Mouse (Mus musculus): Measurements from ENCODE around the gene Trmt61a.
A peak's percentile ranks its signal among the peaks of the same experiment; 100 is the strongest.
"Not testable (repeated sequence)": the region's sequence is repeated elsewhere in the genome, so short reads cannot be mapped to it uniquely, and the experiment has no call there.

Gene Trmt61a

DNA sequence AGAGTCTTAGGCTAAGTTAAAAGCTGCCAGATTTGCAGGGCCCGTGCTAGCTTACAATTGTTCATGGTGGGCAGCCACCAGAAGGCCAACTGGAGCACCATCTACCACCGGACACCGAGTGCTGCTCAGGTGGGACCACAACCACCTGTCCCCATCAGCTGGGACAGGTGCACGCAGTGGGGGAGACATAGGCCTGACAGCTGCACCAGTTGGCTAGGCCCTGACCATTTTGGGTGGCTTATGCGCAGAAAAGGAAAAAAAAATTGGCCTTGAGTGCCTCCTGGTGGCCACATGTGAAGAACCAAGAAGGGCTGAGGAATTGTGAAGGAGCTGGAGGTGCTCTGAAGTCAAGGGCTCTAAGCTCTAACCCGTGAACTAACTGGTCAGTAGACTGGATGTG is 18.3 kb downstream of the Trmt61a start:
- peak; percentile 74 for DNase-seq (ENCODE audit: low read depth, low spot score)

DNA sequence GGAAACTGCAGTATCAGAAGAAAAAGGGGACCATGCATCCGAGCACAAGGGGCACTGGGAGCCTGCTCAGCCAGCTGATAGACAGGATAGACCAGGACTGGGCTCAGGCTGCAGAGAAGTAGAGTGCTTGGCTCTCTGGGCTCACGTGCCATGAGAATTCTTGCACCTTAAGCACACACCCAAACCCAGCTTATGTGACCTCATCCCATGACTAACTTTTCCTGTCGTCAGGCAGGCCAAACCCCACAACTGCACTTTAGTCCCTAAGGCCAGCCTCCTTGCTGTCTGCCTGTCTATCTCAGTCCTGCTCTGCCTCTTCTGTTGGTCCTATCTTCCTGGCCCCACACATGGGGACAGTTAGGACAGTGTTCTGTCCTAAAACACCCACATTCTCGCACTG is 19.8 kb downstream of the Trmt61a start:
- no peak for DNase-seq (ENCODE audit: low read depth, low spot score)

DNA sequence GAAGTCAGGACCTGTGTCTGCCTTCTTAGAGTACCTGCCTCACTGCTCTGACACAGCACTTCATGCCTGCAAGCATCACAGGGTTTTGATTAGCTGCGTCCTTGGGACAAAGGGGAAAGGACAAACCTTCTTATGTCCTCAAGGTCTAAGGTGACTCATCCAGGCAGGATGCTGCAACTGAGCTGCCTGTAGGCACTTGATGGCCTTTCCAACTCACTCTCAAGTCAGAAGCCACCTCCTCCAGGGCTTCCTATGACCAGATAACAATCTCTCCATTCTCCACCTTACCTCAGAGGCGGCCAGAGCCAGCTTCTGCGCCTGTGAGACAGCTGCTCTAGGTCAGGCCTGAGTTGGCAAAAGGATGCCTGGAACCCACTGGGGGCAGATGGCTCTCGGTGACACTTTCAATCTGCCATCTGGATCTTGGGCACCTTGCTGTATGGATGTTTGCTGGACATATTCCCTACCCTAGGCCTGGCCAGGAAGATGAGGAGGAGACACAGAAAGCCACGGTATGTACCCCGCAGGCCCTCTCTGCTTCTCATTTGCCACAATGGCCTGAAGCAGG is 20.5 kb downstream of the Trmt61a start:
- no peak for DNase-seq (ENCODE audit: low read depth, low spot score)

GRCm38 (mm10) chr12:111699542-111699941 is 21.6 kb downstream of the Trmt61a start:
- DNase-seq (ENCODE audit: low read depth, low spot score): no peak

DNA sequence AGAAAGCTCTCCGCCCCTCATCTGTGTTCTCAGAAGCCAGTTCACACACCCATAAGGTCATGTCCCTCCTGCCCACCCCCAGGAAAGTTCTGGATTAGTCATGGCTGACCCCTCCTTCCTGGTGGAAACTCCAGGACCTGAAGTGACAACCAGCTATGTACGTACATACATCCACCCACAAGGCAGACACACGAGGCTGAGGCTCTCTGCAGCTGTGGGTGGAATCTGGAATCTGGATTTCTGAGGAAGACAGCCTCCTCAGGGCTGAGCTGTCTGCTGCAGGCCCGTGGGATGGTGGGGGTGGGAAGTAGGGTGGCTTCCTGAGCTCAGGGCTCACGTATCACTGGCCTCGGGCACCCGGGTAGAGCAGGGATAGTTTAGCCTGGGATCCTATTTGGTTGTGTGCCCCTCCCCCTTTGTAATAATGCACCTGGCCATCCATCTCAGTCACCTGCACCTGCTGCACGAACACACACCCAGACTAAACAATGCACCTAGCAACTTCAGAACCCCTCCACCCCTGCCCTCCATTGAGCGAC is 23.1 kb downstream of the Trmt61a start:
- DNase-seq (ENCODE audit: low read depth, low spot score): no peak

DNA sequence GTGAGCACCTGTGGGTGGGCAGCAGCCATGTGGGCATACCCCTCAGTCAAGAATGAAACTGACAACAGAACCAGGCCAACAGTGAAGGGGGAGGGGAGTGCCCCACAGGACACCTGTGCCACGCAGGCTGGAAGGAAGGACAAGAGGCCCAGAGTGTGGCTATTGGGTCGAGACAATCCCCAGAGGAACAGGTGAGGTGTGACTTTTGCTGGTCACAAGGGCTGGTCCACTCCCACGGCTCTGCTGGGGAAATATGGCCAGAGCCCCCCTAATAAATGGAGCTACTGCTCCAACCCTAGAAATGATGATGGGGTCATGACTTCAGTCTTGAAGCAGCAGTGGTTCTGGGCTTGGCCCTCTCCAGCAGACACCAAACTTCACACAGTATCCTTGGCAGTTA is 25.4 kb downstream of the Trmt61a start:
- no peak for DNase-seq (ENCODE audit: low read depth, low spot score)

- no peak for DNase-seq (ENCODE audit: low read depth, low spot score)
Observed at GRCm38 (mm10) chr12:111704609-111705008, 26.7 kb downstream of the Trmt61a start.

- no peak for DNase-seq (ENCODE audit: low read depth, low spot score)
Observed at GRCm38 (mm10) chr12:111705186-111705973, 27.5 kb downstream of the Trmt61a start.

DNA sequence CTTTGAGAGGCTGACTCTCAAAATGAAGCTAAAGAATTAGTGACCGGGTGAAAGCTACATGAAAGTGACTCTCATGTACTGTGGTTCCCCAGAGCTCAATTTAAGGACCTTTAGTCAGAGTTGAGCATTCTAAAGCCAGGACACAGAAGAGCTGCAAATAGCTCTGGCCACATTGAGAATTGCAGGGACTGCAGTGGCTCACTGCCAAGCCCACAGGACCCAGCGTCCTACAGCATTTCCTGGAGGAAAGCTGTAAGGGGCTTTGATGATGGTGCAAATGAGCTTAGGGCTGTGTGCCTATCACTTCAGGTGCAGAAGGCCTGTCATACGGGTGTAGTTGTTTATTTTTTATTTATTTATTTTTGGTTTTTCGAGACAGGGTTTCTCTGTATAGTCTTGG is 30.3 kb downstream of the Trmt61a start:
- no peak for DNase-seq (ENCODE audit: low read depth, low spot score)

GRCm38 (mm10) chr12:111710091-111710490 is 32.2 kb downstream of the Trmt61a start:
- DNase-seq (ENCODE audit: low read depth, low spot score): no peak

- no peak for DNase-seq (ENCODE audit: low read depth, low spot score)
Observed at GRCm38 (mm10) chr12:111712476-111712875, 34.6 kb downstream of the Trmt61a start.

DNA sequence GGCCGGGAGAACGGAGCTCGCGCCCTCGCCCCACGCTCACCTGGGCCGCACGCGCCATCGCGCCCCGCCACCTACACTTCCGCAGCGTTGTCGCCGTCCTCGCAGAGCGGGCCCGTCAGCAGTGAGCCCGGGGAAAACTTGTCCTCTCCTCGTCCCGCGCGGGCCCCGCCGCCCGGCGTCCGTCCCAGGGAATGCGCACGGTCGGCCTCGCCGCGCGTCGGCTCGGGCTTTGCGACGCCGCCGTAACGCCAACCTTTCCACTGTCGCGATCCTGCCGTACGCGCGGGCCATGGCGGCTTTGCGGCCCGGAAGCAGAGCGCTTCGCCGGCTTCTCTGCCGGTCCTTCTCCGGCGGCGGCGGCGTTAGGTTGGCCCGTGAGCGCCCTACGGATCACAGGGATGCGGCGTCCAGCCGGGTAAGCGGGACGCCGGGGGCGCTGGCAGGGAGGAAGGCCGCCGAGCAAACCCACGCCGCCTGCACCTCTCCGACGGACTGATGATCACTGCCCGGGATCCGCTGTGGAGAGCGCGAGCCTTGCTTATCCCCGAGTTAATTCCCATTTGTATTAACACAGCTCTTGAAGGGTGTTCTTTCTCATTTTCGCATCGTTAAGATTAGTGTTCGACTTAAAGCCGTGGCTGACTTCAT is 35.2 kb downstream of the Trmt61a start, which contains the start of the genes Bag5 and Apopt1:
Gene Bag5, minus strand, starts transcription at position 254 of the 648 bp plus-strand sequence.
Gene Apopt1, plus strand, starts transcription at position 258 of the 648 bp plus-strand sequence.
- DNase-seq (ENCODE audit: low read depth, low spot score): peak; percentile 91

DNA sequence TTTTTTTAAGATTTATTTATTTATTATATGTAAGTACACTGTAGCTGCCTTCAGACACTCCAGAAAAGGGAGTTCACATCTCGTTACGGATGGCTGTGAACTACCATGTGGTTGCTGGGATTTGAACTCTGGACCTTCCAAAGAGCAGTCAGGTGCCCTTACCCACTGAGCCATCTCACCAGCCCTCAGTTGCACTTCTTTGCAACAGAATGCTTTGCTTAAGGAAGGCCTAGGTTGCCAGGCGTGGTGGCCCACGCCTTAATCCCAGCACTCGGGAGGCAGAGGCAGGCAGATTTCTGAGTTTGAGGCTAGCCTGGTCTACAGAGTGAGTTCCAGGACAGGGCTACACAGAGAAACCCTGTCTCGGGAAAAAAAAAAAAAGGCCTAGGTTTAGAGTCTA is 36.0 kb downstream of the Trmt61a start:
- not testable (repeated sequence) for DNase-seq (ENCODE audit: low read depth, low spot score)

DNA sequence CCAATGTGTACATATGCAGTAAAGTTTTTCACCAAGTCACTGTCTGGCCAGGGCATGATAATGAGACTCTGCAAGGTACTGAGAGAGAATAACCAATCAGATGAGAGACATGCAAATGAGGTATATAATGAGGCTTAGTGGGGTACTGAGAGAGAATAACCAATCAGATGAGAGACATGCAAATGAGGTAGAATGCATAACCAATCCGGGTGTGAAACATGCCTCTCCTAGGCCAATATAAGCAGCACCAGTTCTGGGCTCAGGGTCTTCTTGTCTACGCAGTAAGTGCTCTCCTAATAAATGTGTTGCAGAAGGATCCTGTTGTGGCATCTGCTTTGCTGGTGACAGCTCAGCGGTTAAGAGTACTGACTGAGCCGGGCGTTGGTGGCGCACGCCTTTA is 38.6 kb downstream of the Trmt61a start:
- no peak for DNase-seq (ENCODE audit: low read depth, low spot score)

GRCm38 (mm10) chr12:111718656-111719055 is 40.8 kb downstream of the Trmt61a start:
- no peak for DNase-seq (ENCODE audit: low read depth, low spot score)

- DNase-seq (ENCODE audit: low read depth, low spot score): no peak
Observed at GRCm38 (mm10) chr12:111720222-111720621, 42.3 kb downstream of the Trmt61a start.

- peak; percentile 20 for DNase-seq (ENCODE audit: low read depth, low spot score)
Observed at GRCm38 (mm10) chr12:111722654-111723053, 44.7 kb downstream of the Trmt61a start.

DNA sequence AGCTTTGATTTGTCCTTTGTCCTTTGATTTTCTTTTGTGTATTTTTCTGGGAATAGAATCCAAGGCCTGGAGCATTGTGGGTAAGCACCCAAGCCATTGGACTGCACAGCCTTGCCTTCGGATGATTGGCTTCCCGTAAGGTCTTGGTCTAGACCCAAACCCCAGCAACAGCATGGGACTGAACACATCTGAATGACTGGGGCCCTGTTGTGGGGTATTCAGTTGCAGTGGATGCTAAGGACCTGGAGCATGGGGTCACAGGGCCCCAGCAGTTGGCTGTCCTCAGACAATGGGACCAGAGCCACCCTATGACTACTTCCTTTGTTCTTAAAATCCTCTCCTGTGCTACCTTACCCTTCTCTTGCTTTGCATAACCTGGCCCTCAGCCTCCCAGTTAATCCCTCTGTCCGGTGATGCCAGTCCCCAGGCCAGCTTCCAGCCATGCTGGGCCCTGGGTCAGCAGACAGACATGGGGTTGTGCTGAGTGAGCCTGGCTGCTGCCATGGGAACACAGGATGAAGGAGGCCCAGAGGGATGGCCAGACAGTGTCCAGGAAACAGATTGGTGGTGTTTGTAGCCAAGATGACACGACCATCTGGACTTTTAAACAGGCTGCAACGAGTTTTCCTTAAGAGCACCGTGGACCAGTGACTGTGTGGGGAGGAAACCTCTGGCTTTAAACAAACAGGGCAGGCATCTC is 46.9 kb downstream of the Trmt61a start:
- no peak for DNase-seq (ENCODE audit: low read depth, low spot score)

DNA sequence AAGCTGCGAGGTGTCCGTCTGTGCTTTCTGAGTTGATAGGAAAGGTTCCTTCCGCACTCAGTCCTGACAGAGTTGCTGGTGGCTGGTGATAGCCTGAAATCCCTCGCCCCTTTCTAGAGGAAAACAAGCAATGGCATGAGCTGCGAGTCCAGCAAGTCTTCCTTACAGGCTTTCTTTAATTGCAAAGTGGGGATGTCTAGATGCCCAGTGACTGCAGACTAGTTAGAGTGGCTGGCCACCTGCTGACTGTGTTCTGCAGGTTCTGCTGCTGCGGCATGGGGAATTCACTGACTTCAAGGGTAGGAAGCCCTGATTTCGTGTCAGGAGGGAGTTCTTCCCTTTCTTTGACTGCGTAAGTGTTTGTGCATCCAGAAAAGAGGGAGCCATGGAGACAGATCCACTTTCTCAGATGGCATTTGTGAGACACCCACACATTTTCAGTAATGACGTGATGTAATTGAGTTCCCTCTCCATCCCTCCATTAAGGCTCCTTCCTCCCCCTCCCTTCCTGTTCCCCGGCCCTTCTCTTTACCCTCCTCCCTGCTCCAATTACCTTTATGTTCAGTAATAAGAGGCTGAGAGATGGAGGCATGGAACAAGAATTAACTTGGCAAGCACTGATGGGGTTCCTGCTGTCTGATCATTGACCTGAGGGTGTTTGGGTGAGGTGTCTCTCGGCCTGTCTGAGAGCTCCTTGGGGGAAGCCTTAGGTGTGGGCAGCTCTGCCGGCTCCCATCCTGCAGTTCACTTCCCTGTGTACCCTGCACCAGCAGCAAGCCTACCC is 47.6 kb downstream of the Trmt61a start:
- no peak for DNase-seq (ENCODE audit: low read depth, low spot score)

DNA sequence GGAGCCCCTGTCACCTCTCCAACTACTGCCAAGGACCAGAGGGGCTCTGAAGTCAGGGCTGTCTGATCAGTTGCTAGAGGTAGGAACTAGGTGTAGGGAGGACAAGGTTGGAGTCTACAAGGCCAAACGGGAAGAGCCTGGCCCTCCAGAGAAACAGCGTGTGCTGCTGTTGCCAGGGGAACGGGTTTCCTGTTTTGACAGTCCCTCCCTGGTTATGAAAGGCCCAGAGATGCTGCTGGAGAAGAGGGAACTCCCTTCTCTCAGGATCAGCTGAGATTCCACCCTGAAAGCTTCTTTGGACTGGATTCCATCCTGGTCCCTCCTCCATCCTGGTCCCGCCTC is 48.2 kb downstream of the Trmt61a start:
- DNase-seq (ENCODE audit: low read depth, low spot score): no peak

GRCm38 (mm10) chr12:111727956-111728355 is 50.1 kb downstream of the Trmt61a start:
- no peak for DNase-seq (ENCODE audit: low read depth, low spot score)
